Mouse (Mus musculus) stomach, postnatal 0 days (tissue): ENCODE measurements around the gene Zbtb21. TPM values are rescaled to one million over a fixed set of nuclear protein-coding genes. Genes with fewer than 3 reads are reported as not detected.

Experiments used
- ATAC-seq: fragments of 200-750 bp; cut with Nextera tagmentation; 2 replicates; pipeline ENCODE4 v1.8.0; 2017; ENCODE audit not compliant: low FRiP score, low TSS enrichment
- DNase-seq: peaks from one replicate; pipeline ENCODE4 v3.0.0-alpha.2; 2016; ENCODE audit warnings: low spot score
- H3K27ac ChIP-seq: fragments of 300-500 bp; sonication (generic); replicated peaks from 2 replicates; pipeline ENCODE4 v1.5.1; 2014; ENCODE audit warnings: mild to moderate bottlenecking, control low read depth
- H3K27me3 ChIP-seq: fragments of 300-500 bp; sonication (generic); 2 replicates; pipeline ENCODE4 v1.6.1; 2014; ENCODE audit warnings: low read length; ENCODE audit not compliant: control insufficient read depth, insufficient read depth
- H3K36me3 ChIP-seq: fragments of 300-500 bp; sonication (generic); 2 replicates; pipeline ENCODE4 v1.6.1; 2014; ENCODE audit warnings: low read length, mixed read lengths; ENCODE audit not compliant: control insufficient read depth, insufficient read depth
- H3K4me1 ChIP-seq: fragments of 300-500 bp; sonication (generic); replicated peaks from 2 replicates; pipeline ENCODE4 v1.6.1; 2014; ENCODE audit warnings: antibody characterized with exemption; ENCODE audit not compliant: control insufficient read depth, insufficient read depth
- H3K4me2 ChIP-seq: fragments of 300-500 bp; sonication (generic); replicated peaks from 2 replicates; pipeline ENCODE4 v1.6.1; 2014; ENCODE audit warnings: low read depth, mild to moderate bottlenecking, control low read depth, moderate library complexity
- H3K4me3 ChIP-seq: fragments of 300-500 bp; sonication (generic); 2 replicates; pipeline ENCODE4 v1.5.1; 2014; ENCODE audit warnings: low read depth, low read length, control low read depth
- H3K9ac ChIP-seq: fragments of 300-500 bp; sonication (generic); 2 replicates; pipeline ENCODE4 v1.6.1; 2014; ENCODE audit warnings: mild to moderate bottlenecking, low read length, control low read depth, mixed read lengths
- H3K9me3 ChIP-seq: fragments of 300-500 bp; sonication (generic); 2 replicates; pipeline ENCODE4 v1.6.1; 2016; ENCODE audit warnings: low read length; ENCODE audit not compliant: control insufficient read depth
- CTCF ChIP-seq: IDR thresholded peaks from 2 replicates; pipeline ENCODE4 v1.5.1; 2016; ENCODE audit warnings: antibody characterized with exemption, low read depth, mild to moderate bottlenecking, moderate library complexity
- EP300 ChIP-seq: optimal IDR thresholded peaks from 2 replicates; pipeline ENCODE3; 2016; ENCODE audit warnings: antibody characterized with exemption
- WGBS: fragments of 180-500 bp; shearing (Covaris S2); extraction: QIAGEN DNeasy Blood & Tissue Kit; methylation state at CpG from one replicate; pipeline ENCODE4 v1.1.7; 2014; 5-methylcytosine and 5-hydroxymethylcytosine counted together
- polyA plus RNA-seq: library from polyadenylated mRNA; unstranded; fragments of >200 nt; fragmentation: Nextera tagmentation; extraction: Ambion mirVana; gene quantifications from 2 replicates; pipeline ENCODE4 v1.2.1, GENCODE M21; 2015

Gene Zbtb21
- polyA plus RNA-seq, 1 experiment from 2014 or later: 5.4 TPM

- Histone ChIP-seq H3K9me3 (no peaks in the 10 kb centered on the region), H3K27me3 (no peaks in the 10 kb centered on the region), H3K36me3 (no peaks in the 10 kb centered on the region; the same call in 1 of the 2 replicates), H3K9ac (no peak overlapping the region), H3K4me3 (no peak overlapping the region), H3K4me2 (no peak overlapping the region), H3K27ac (no peak overlapping the region), H3K4me1 (no peaks in the 10 kb centered on the region)
- ATAC-seq: no peak
- TF ChIP-seq CTCF (no peak; the same call in 1 of the 2 replicates), EP300 (no peak)
- WGBS: 91% methylated on average over 3 of the region's 3 CpGs
- no peak for DNase-seq
Observed at GRCm38 (mm10) chr16:97940471-97940973, 21.9 kb downstream of the Zbtb21 start.

- H3K27me3 ChIP-seq: no peaks in the 10 kb centered on the region
- H3K4me3 ChIP-seq: no peak overlapping the region
- no peak overlapping the region for H3K4me2 ChIP-seq
- no peaks in the 10 kb centered on the region for H3K4me1 ChIP-seq
- no peaks in the 10 kb centered on the region for H3K9me3 ChIP-seq
- ATAC-seq: no peak
- no peak overlapping the region for H3K27ac ChIP-seq
- H3K36me3 ChIP-seq: no peaks in the 10 kb centered on the region
- no peak overlapping the region for H3K9ac ChIP-seq
- no peak for TF ChIP-seq CTCF
- TF ChIP-seq EP300: no peak
- WGBS: 87% methylated on average over 3 of the region's 3 CpGs
- DNase-seq: no peak
Observed at GRCm38 (mm10) chr16:97935815-97936214, 26.6 kb downstream of the Zbtb21 start.

GRCm38 (mm10) chr16:97930231-97930630 lies 32.2 kb downstream of the Zbtb21 start:
- Histone ChIP-seq H3K4me3 (no peak overlapping the region), H3K9me3 (no peaks in the 10 kb centered on the region), H3K9ac (no peak overlapping the region), H3K27ac (no peak overlapping the region), H3K4me1 (no peaks in the 10 kb centered on the region), H3K4me2 (no peak overlapping the region), H3K27me3 (no peaks in the 10 kb centered on the region), H3K36me3 (no peaks in the 10 kb centered on the region)
- no peak for TF ChIP-seq EP300
- TF ChIP-seq CTCF: no peak
- DNase-seq: no peak
- no peak for ATAC-seq

GRCm38 (mm10) chr16:97929520-97929919 lies 32.9 kb downstream of the Zbtb21 start:
- DNase-seq: no peak
- H3K36me3 ChIP-seq: no peaks in the 10 kb centered on the region
- no peak for ATAC-seq
- H3K9me3 ChIP-seq: no peaks in the 10 kb centered on the region
- no peak overlapping the region for H3K4me2 ChIP-seq
- H3K27ac ChIP-seq: no peak overlapping the region
- no peak overlapping the region for H3K4me3 ChIP-seq
- H3K27me3 ChIP-seq: no peaks in the 10 kb centered on the region
- no peaks in the 10 kb centered on the region for H3K4me1 ChIP-seq
- WGBS: 63% methylated on average over 1 of the region's 1 CpGs
- H3K9ac ChIP-seq: no peak overlapping the region
- TF ChIP-seq EP300 (no peak), CTCF (no peak)

- H3K4me2 ChIP-seq: no peak overlapping the region
- 76% methylated on average over 3 of the region's 3 CpGs for WGBS
- no peak for TF ChIP-seq CTCF
- TF ChIP-seq EP300: no peak
- no peaks in the 10 kb centered on the region for H3K27me3 ChIP-seq
- DNase-seq: no peak
- no peaks in the 10 kb centered on the region for H3K9me3 ChIP-seq
- H3K9ac ChIP-seq: no peak overlapping the region
- H3K27ac ChIP-seq: no peak overlapping the region
- no peaks in the 10 kb centered on the region for H3K4me1 ChIP-seq
- H3K36me3 ChIP-seq: no peaks in the 10 kb centered on the region
- no peak for ATAC-seq
- no peak overlapping the region for H3K4me3 ChIP-seq
Observed at GRCm38 (mm10) chr16:97927331-97927938, 35.0 kb downstream of the Zbtb21 start.

- Histone ChIP-seq H3K36me3 (no peaks in the 10 kb centered on the region), H3K4me3 (no peak overlapping the region), H3K9me3 (no peaks in the 10 kb centered on the region), H3K27ac (no peak overlapping the region), H3K4me1 (no peaks in the 10 kb centered on the region), H3K9ac (no peak overlapping the region), H3K4me2 (no peak overlapping the region), H3K27me3 (no peaks in the 10 kb centered on the region)
- DNase-seq (no peak), ATAC-seq (no peak)
- no peak for TF ChIP-seq CTCF
- TF ChIP-seq EP300: no peak
- whole genome bisulfite sequencing: 80% methylated on average over 9 of the region's 9 CpGs
Observed at GRCm38 (mm10) chr16:97926381-97926780, 36.0 kb downstream of the Zbtb21 start.
